22 mouse cellular contexts compared by ENCODE assay signal in the genomic region with DNA sequence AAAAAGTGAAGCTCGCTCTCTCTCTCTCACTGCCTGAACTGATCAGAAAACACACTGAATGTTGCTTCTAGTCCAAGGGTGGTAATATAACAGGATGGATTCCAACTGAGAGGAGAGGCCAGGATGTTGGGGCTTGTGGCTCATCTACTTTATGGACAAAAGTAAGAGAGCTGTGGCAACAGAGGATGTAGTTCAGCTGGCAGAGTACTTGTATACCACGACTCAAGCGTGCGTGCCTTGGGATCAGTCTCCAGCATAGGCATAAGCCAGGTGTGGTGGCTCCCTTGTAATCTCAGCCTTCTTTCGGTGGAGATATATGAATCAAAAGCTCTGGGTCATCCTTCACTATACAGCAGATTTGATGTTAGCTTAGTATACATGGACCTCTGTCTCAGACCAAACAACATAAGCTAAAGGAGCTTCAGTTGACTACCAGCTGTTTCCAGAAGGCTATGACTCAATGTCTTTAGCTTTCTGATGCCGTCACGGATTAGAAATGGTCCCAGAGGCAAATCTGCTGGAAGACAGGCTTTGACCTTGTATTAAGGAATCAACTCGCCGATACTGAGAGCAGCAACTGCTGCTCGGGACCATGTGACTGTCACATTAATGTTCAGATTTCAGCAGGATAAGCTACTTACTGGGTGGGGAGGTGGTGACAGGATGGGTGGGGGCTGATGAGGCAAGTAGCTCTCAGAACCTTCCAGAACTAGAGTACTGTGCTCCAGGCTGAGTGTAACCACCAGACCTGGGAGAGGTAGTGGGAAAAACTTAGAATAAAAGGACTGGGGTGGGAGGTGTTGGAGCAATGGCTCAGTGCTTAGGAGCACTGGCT. TPM values are rescaled to one million over a fixed set of nuclear protein-coding genes. Genes with fewer than 3 reads are reported as not detected.
DNase-seq lines count a peak whose midpoint lies in the region; ATAC-seq and TF ChIP-seq lines count a peak whose summit lies in the region.
"Had no signal": no experiment of that assay in that cellular context is flagged by ENCODE, and none has a peak within 500 bp of the region (broad histone marks: within the 10 kb centered on the region; RNA-seq: fewer than 3 reads in every experiment).

No protein-coding gene starts in this region.

- peak; percentile 37 to 55 for DNase-seq in heart, adult 18-20 months
- DNase-seq in heart, postnatal 25 days (ENCODE audit: low spot score), result no peak
- DNase-seq in midbrain, embryonic 11.5 days (ENCODE audit: low spot score, missing footprints), result peak; percentile 66
- no peak for DNase-seq in midbrain, postnatal 0 days (ENCODE audit: low spot score)
- DNase-seq in cerebellum, adult 18-20 months, result no peak

- no peak overlapping the region for H3K27ac ChIP-seq in midbrain, embryonic 11.5 days (ENCODE audit: low read depth, low read length)
- no peak overlapping the region for H3K27ac ChIP-seq in midbrain, postnatal 0 days (ENCODE audit: low read depth, low read length)
- H3K27ac ChIP-seq in brown adipose tissue, adult 24 weeks (replicated peaks; ENCODE audit: low read depth, low read length), result peak overlapping the region; percentile 96
- H3K27ac ChIP-seq: embryonic facial prominence, embryonic 13.5 days; forebrain, embryonic 12.5 days; hindbrain, embryonic 12.5 days had no signal

- no peak overlapping the region for H3K4me3 ChIP-seq in midbrain, embryonic 11.5 days (ENCODE audit: low read depth, low read length)
- H3K4me3 ChIP-seq in midbrain, postnatal 0 days (ENCODE audit: low read depth, low read length), result no peak overlapping the region
- H3K4me3 ChIP-seq in brown adipose tissue, adult 24 weeks (ENCODE audit: insufficient read depth, low read depth, low read length), result no peak overlapping the region
- H3K4me3 ChIP-seq: embryonic facial prominence, embryonic 13.5 days; forebrain, embryonic 12.5 days; heart, embryonic 15.5 days; hindbrain, embryonic 12.5 days had no signal

- H3K9ac ChIP-seq in midbrain, embryonic 11.5 days (ENCODE audit: low read length), result no peak overlapping the region
- H3K9ac ChIP-seq in midbrain, postnatal 0 days (replicated peaks; ENCODE audit: low read length, poor library complexity, severe bottlenecking), result no peak overlapping the region
- H3K9ac ChIP-seq: embryonic facial prominence, embryonic 13.5 days; forebrain, embryonic 12.5 days; heart, embryonic 15.5 days; hindbrain, embryonic 12.5 days had no signal

- no peak for TF ChIP-seq CTCF in midbrain, postnatal 0 days (IDR thresholded peaks at IDR 0.05)

- intact Hi-C loops in heart, postnatal 25 days (cut with DNase I), result loop anchor here (1.0 to 5.0 kb wide), 5 partner anchors 41 to 341 kb away; partner anchors contain the start of gene Gm17482

- H3K4me1 ChIP-seq in midbrain, embryonic 11.5 days (ENCODE audit: control insufficient read depth, insufficient read depth, low read length), result peaks cover 3% of the 10 kb centered on the region; the same call in 1 of the 2 replicates
- 0 out of 2 replicates have a peak, but pooled peaks cover 5% of the 10 kb centered on the region for H3K4me1 ChIP-seq in midbrain, postnatal 0 days (ENCODE audit: insufficient read depth, low read length)
- peaks cover 46% of the 10 kb centered on the region for H3K4me1 ChIP-seq in brown adipose tissue, adult 24 weeks (ENCODE audit: control insufficient read depth, insufficient read depth, insufficient read length, low read length)

- no peaks in the 10 kb centered on the region for H3K36me3 ChIP-seq in midbrain, embryonic 11.5 days (ENCODE audit: control insufficient read depth, insufficient read depth, low read length)
- H3K36me3 ChIP-seq in midbrain, postnatal 0 days (ENCODE audit: insufficient read depth, low read length), result peaks cover 37% of the 10 kb centered on the region
- H3K36me3 ChIP-seq: embryonic facial prominence, embryonic 13.5 days; forebrain, embryonic 12.5 days; G1E; heart, embryonic 15.5 days; hindbrain, embryonic 12.5 days had no signal

- no peaks in the 10 kb centered on the region for H3K9me3 ChIP-seq in midbrain, embryonic 11.5 days (ENCODE audit: control insufficient read depth, low read length)
- H3K9me3 ChIP-seq in midbrain, postnatal 0 days (ENCODE audit: low read length), result no peaks in the 10 kb centered on the region
- H3K9me3 ChIP-seq: embryonic facial prominence, embryonic 13.5 days; forebrain, embryonic 12.5 days; G1E; heart, embryonic 15.5 days; hindbrain, embryonic 12.5 days had no signal

- no peaks in the 10 kb centered on the region for H3K27me3 ChIP-seq in midbrain, embryonic 11.5 days (ENCODE audit: control insufficient read depth, insufficient read depth, low read length)
- no peaks in the 10 kb centered on the region for H3K27me3 ChIP-seq in midbrain, postnatal 0 days (ENCODE audit: insufficient read depth, low read length)
- H3K27me3 ChIP-seq: forebrain, embryonic 12.5 days; hindbrain, embryonic 12.5 days had no signal

- no peak overlapping the region for H3K4me2 ChIP-seq in midbrain, embryonic 11.5 days
- H3K4me2 ChIP-seq in midbrain, postnatal 0 days (ENCODE audit: low read depth, low read length, poor library complexity, severe bottlenecking), result no peak overlapping the region
- H3K4me2 ChIP-seq: embryonic facial prominence, embryonic 13.5 days; forebrain, embryonic 12.5 days; heart, embryonic 15.5 days; hindbrain, embryonic 12.5 days had no signal

- ATAC-seq in midbrain, embryonic 11.5 days (ENCODE audit: low FRiP score), result no peak
- ATAC-seq in midbrain, postnatal 0 days (ENCODE audit: low FRiP score), result no peak
- ATAC-seq: CD4-positive, CD25-positive, alpha-beta regulatory T cell, adult 4 months; inflammation-experienced regulatory T-cells, adult 6 months had no signal

- 87% methylated on average over 10 of the region's 10 CpGs for WGBS in midbrain, embryonic 11.5 days
- WGBS in midbrain, postnatal 0 days, result 79% methylated on average over 10 of the region's 10 CpGs

RNA-seq across cellular contexts. Expression of gene Timp4, which starts 16.8 kb away (rescaled TPM):
- 10 to 100 TPM; 41.9 to 50.3 TPM for total RNA-seq in heart, adult 18-20 months (2021)
- 10 to 100 TPM; 29.7 to 32.7 TPM for total RNA-seq in heart, postnatal 25 days (2021)
- 0.05 and 0.06 TPM in 2 replicates for polyA plus RNA-seq in midbrain, embryonic 11.5 days (2014; fragmentation: Nextera tagmentation; extraction: Ambion mirVana)
- 15.1 and 29.7 TPM in 2 replicates for total RNA-seq in midbrain, postnatal 0 days (2014; rRNA removed)
- 21.9 and 25.4 TPM in 2 replicates for polyA plus RNA-seq in midbrain, postnatal 0 days (2015; fragmentation: Nextera tagmentation; extraction: Ambion mirVana)
- 11.1 and 36.6 TPM in 2 replicates for polyA plus RNA-seq in brown adipose tissue, adult 24 weeks (2012; ENCODE audit: insufficient read depth, insufficient read length, missing spikeins)
- total RNA-seq: granulocyte monocyte progenitor cell, adult 5-6 weeks had no signal
- polyA plus RNA-seq: G1E had no signal

RNA-seq across cellular contexts. Expression of gene Gm17482, which starts 41.6 kb away (rescaled TPM):
- not detected for total RNA-seq in heart, adult 18-20 months (2021)
- not detected for total RNA-seq in heart, postnatal 25 days (2021)
- polyA plus RNA-seq in midbrain, embryonic 11.5 days (2014; fragmentation: Nextera tagmentation; extraction: Ambion mirVana), result not detected in 2 replicates
- not detected in 2 replicates for total RNA-seq in midbrain, postnatal 0 days (2014; rRNA removed)
- polyA plus RNA-seq in midbrain, postnatal 0 days (2015; fragmentation: Nextera tagmentation; extraction: Ambion mirVana), result not detected in 2 replicates
- not detected in 2 replicates for polyA plus RNA-seq in brown adipose tissue, adult 24 weeks (2012; ENCODE audit: insufficient read depth, insufficient read length, missing spikeins)
- total RNA-seq: adrenal gland, adult 8-10 months; adrenal gland, postnatal 36 days; G1E; gastrocnemius, postnatal 14 days; granulocyte monocyte progenitor cell, adult 5-6 weeks; heart, postnatal 36 days had no signal
- polyA plus RNA-seq: CD4-positive, CD25-positive, alpha-beta regulatory T cell, adult 4 months; embryonic facial prominence, embryonic 13.5 days; forebrain, embryonic 12.5 days; forebrain, embryonic 16.5 days; frontal cortex, adult 2 months; G1E; heart, embryonic 15.5 days; hindbrain, embryonic 12.5 days; hindbrain, embryonic 16.5 days; inflammation-experienced regulatory T-cells, adult 6 months; intestine, postnatal 0 days had no signal

Comparison
In these comparisons a context has a peak if more than half of its experiments do, and no peak if none do; other contexts are left out.
1. DNase-seq: peak in heart, adult 18-20 months (2 of 2) and midbrain, embryonic 11.5 days (single experiment); none in heart, postnatal 25 days (single experiment), midbrain, postnatal 0 days (single experiment) and cerebellum, adult 18-20 months (0 of 2).